Mouse (Mus musculus): ENCODE data around the gene Tmtc1.
A peak's percentile ranks its signal among the peaks of the same experiment; 100 is the strongest.

Gene Tmtc1

DNA sequence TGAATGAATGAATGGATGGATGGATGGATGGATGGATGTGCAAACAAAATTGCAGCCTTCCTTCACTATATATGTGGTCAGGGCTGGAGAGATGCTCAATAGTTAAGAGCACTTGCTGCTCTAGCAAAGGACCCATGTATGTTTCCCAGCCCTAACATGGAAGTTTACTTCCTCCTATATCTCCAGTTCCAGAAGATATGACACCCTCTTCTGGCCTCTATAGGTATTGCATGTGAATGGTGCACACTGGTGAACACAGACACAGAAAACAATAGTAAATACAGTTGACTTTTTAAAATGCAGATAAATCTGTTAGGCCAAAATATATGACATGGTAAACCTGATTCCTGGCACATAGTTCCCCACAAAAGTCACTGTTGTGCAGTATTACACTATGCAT is 73.0 kb downstream of the Tmtc1 start:
- DNase-seq (ENCODE audit: low spot score in 2 of 2) = no peak

DNA sequence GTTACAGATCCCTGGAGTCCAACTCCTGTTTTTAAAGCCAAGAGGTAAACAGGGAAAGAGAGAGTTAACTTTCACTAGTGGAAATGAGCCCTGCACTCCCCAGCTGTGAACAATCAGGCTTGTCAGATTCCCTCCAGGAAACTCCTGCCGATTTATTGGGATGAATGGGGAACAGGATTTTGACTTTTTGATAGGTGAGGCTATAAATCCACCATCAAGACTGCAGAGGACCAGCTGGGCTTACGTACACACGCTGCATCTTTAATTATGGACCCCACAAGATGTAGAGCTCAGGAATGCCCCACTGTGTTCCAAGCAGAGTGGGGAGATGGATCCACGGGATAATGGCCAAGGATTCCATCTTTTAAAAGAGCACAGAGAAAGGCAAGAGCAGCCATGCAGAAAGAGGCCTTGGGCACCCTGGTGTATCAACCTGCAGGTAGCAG is 77.1 kb downstream of the Tmtc1 start:
- DNase-seq (ENCODE audit: low spot score in 2 of 2) = no peak

DNA sequence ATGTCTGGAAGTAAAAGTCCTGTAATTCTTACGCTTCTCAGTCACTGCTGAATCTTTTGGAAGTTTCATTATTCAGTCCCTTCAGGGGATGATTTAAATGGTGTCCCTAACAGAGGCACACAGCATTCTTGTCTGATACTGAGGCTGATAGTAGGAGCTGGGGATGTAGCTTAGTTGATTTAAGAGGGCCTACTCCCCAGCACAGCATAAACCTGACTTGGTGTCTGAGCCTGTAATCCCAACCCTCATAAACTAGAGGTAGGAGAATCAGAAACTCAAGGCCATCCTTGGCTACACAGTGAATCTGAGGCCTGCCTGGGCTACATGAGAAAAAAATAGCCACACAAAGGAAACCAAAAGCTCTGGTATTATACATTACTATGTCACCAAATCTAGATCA is 77.6 kb downstream of the Tmtc1 start:
- DNase-seq (ENCODE audit: low spot score in 2 of 2) = no peak

DNA sequence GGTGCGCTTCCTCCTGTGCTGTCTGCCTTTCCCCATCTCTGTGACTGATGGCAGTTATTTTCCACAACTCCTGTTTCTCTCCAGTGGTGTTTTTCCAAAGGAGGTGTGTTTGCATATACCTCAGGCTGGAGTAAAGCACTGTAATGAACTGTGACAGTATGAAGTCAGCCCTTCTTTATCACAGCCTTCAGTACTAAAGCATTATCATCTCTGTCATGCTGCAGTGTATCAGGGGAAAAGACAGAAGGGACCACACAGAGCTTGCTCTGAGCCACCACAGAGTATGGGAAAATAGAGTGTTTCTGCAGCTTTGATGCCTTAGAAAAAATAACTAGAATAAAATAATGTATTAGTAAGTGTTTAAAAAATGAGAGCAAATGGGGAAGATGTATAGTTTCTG is 81.0 kb downstream of the Tmtc1 start:
- no peak for DNase-seq (ENCODE audit: low spot score in 2 of 2)

DNA sequence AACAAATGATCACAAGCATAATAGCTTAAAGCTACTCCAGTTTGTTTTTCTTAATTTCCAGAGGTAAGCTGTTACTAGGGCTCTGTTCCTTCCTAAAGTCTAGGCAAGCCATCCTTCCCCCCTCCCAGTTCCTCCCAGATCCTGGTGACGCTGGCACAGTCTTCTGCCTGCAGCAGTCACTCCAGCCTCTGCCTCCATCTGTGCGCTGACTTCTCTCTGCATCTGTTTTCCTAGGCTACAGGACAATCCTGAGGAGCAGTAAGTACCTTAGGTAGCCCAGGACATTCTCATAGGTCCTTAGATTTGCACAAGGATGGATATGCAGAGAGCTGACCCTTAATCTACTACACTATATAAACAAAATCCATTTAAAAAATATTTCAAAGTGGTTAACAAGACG is 81.7 kb downstream of the Tmtc1 start:
- DNase-seq (ENCODE audit: low spot score in 2 of 2) = no peak

DNA sequence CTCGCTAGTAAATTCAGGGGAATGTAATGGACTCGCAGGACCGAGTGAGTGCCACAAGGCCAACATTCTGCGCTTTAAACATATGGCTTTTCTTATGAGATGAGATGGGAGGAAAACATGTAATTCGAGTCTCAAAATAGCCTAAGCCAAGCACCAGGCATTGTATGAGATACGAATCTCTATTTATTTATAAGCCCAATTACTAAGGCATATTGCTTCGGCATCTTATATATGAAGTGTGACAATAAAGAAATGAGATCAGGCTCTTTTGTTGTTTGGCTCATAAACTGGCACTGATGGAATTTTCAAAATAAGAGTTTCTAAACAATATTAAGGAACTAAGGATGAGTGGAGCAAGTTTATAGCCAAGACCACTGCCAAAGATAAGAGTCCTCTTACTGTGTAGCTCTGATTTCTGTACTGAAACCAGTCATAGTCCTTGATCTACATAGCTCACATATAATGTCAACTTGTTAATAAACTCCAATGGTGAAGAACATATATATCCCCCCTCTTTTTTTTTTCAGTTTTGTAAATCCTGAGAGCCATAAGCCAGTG is 84.8 kb downstream of the Tmtc1 start:
- DNase-seq (ENCODE audit: low spot score in 2 of 2) = no peak

DNA sequence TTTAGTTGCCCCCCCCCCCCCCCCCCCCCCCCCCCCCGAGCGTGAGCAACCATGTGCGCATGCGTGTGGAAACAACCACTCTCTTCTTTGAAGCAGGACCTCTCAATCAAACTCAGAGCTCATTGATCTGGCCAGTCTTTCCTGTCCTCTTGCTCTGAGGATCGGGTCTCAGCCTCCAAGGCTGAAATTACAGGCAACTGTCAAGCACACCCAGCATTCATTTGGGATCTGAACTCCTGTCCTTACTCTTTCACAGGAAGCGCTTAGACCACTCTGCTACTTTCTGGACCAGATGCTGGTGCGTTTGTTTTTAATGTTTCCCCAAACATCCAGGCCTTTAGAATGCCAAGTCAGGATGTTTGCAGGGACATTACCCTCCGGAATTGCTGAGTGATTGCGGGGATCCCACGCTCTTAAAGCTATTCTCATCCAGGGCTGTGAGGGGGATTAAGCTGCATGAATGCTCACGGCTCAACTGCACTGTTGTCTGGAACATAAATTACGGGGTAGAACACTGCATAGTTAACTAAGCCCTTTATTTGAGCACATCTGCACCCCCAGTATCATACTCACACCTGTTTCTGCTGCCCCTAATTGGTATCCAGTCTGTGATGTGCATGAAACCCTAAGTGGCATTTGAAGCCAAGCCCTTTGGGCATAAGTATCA is 85.5 kb downstream of the Tmtc1 start:
- DNase-seq (ENCODE audit: low spot score in 2 of 2) = no peak

DNA sequence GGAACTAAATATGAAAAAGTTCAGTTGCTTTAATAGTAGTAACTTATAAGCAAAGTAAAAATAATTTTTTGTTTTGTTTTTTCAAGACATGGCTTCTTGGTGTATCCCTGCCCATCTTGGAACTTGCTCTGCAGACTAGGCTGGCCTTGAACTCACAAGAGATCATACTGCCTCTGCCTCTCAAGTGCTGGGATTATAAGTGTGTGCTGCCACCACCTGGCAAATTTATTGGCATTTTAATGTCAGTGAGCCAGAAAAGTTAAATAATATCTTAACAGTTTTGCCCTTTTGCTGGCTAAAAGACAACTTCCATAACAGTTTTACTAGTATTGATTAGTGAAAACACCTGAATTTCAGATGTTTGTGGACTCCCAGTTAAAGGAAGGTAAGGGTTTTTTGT is 88.0 kb downstream of the Tmtc1 start:
- DNase-seq (ENCODE audit: low spot score in 2 of 2) = no peak

DNA sequence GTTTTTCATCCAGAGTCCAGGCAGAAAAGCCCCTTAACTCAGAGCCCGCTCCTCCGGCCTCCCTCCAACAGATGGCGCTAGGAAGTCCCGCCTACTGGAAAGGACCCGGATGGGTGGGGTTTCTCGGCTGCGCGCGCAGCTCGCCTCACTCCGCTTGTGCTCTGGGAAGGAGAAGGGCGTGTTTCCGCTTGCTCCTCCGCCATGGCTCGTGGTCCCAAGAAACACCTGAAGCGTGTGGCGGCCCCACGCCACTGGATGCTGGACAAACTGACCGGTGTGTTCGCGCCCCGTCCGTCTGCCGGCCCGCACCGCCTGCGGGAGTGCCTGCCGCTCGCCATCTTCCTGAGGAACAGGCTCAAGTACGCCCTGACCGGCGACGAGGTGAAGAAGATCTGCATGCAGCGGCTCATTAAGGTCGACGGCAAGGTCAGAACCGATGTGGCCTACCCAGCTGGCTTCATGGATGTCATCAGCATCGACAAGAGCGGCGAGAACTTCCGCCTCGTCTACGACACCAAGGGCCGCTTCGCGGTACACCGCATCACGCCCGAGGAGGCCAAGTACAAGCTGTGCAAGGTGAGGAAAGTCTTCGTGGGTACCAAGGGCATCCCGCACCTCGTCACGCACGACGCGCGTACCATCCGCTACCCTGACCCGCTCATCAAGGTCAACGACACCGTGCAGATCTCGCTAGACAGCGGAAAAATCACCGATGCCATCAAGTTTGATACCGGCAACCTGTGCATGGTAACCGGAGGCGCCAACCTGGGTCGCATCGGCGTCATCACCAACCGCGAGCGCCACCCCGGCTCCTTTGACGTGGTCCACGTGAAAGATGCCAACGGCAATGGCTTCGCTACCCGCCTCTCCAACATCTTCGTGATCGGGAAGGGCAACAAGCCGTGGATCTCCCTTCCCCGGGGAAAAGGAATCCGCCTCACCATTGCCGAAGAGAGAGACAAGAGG is 89.4 kb downstream of the Tmtc1 start:
- DNase-seq (ENCODE audit: low spot score in 2 of 2) = peak; percentile 11 to 33

DNA sequence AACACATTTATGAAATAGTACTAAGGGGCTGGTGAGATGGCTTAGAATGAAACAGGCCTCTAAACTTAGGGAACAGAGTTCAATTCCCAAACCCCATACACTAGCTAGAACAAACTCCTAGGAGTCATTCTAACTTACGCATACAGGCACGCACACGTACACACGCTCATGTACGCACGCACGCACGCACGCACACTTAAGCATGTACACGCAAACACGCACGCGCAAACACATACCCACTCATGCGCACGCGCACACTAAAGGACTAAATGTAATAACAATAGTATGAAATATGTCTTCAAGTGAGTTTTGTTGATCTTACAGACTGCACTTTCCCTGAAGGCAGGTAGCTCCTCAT is 90.1 kb downstream of the Tmtc1 start:
- DNase-seq (ENCODE audit: low spot score in 2 of 2) = no peak

DNA sequence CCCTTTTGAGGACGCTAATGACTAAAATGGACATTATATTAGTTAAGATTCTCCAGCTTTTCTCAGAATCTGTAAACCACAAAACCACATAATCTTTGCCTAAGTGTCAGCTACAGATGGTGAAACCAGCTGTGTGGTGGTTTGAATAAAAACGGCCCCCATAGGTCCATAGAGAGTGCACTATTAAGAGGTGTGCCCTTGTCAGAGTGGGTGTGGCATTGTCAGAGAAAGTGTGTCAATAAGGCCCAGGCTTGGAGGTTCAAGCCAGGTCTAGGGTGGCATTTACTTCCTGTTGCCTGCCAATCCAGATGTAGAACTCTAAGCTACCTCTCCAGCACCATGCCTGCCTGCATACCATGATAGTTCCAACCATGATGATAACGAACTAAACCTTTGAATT is 99.2 kb downstream of the Tmtc1 start:
- no peak for DNase-seq (ENCODE audit: low spot score in 2 of 2)

DNA sequence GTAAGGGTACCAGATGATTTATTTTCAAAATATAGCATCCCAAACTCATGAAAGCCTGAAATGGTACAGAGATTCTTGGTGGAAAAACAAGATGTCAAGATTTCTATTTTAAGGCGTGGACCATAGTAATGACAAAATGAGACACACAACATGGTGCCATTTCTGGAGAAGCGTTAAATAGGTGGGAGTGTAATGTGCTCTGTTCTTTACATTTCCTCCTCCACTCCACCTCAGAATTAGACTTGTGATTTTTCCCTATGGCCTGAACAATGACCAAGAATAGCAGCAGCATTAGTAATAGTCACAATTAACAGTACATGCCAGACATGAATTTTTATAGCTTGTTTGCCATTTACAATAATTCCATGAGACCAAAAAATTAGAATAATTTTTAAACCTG is 102.0 kb downstream of the Tmtc1 start:
- DNase-seq (ENCODE audit: low spot score in 2 of 2) = no peak

DNA sequence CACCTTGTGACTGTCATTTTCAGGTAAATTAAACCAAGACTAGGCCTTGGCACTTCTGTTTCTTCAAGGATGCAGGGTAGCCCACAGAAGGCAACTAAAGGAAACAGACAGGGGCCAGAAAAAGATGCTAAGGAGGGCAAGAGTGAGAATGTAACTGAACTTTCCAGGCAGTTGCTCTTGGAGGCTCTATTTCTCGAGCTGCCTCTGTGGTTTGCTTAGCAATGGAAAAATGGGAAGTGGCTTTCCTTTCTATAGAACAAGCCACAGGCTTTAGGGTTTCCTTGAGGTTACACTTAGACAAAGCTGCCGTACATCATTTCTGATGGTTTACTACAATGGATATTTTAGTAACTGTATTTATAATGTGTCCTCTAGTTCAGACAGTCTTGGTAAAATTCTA is 102.4 kb downstream of the Tmtc1 start:
- no peak for DNase-seq (ENCODE audit: low spot score in 2 of 2)

DNA sequence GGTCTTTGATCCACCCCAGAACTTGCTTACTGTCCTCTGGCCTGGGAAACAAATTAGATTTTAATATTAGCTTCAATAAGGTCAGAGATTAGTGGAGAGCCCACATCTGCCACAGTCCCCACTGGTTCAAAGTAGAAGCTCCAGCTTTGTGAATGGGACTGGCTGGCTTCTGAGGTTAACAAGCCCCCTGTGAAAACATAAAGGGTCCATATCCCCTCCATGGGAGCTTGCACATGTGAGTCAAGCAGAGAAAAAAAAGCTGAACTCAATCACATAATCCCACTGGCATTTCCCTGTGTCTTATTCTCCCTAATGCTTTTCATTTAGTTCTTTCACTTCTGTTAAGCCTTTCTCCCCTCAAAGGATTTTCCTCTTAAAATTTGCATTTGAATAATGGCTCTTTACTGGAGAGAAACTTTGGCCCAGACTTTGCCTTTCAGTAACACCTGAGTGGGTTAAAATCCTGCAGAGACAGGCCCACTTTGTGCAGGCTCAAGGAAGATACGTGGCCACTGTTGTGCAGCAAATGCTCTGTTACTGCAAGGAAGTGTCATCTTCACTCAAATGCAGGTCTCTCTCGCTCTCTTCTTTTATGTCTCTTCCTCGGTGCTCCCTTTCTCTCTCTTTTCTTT is 105.7 kb downstream of the Tmtc1 start:
- DNase-seq (ENCODE audit: low spot score in 2 of 2) = no peak

DNA sequence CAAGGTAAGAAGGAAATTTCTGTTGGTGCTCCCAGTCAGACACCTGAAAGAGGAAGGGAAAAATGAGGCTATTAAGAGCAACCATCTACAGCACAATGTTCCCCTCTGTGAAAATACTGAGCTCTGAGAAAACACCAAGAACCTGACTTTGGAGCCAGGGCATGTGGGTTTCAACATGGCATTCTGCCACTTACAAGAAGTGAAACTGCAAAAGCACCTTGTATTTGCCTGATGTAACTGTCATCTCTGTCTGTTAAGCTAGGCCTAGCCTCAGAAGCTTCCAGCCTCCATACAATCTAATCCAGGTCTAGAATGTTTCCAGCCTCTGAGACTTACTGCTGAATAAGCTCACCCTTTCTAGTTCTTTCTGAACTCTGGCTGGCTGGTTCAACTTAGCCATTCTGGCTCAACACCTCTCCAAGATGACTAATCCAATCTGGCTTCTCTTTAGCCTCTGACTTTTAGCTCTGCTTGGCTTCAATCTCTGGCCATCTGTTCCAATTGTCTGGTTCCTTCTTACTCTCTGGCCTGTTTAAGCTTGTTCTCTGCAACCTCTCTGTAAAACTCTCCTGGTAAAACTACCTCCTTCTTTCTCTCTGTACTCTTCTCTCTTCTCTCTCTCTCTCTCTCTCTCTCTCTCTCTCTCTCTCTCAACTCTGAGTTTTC is 107.8 kb downstream of the Tmtc1 start:
- no peak for DNase-seq (ENCODE audit: low spot score in 2 of 2)

DNA sequence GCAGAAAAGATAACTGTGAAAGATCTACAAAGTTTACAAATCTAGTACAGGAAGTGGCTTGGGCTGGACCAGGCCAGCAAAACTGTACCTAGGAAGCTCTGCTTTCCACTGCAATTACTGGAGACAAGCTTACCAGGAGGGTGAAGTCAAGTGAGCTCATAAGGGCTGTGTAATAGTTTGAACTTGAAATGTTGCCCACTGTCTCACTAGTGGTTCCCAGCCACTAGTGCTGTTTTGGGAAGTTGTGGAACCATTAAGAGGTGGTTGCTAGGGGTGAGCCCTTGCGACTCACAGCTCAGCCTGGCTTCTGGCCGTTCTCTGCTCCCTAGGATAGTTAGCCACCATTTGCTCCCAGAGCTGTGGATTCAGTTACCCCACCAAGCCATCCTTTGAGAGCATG is 112.3 kb downstream of the Tmtc1 start:
- DNase-seq (ENCODE audit: low spot score in 2 of 2) = no peak

DNA sequence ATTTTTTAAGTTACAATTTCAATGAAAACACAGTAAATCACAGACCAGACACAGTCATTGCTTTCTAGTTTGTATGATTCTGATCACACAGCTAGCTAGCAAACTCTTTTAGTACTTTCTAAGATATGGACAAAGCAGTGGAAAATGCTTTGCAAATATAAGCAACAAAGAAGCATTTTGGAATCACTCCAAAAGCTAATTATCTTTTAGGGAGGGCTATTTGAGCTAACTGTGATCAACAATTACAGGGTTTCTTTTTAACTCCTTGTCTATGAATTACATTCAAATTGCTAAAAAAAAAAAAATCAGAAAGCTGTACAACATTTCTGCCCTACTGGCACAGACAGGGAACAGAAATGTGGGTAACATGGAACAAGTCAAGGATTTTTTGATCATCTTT is 114.2 kb downstream of the Tmtc1 start:
- DNase-seq (ENCODE audit: low spot score in 2 of 2) = no peak

DNA sequence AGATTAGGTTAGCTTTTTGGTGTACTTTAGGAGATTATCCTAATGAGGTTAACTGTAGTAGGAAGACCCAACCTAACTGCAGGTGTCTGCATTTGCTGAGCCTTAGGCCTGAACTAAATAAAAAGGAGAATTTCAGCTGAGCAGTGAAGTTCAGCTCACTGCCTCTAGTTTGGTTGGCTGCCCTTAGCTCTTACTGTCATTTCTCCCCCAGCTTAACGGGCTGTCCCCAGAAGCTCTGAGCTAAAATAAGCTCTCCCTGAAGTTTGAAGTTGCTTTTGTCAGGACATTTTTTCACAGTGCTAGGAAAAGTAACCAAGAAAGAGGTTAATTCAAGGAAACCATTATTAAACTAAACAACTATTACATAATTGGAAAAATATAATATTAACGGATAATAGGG is 115.3 kb downstream of the Tmtc1 start:
- DNase-seq (ENCODE audit: low spot score in 2 of 2) = no peak

DNA sequence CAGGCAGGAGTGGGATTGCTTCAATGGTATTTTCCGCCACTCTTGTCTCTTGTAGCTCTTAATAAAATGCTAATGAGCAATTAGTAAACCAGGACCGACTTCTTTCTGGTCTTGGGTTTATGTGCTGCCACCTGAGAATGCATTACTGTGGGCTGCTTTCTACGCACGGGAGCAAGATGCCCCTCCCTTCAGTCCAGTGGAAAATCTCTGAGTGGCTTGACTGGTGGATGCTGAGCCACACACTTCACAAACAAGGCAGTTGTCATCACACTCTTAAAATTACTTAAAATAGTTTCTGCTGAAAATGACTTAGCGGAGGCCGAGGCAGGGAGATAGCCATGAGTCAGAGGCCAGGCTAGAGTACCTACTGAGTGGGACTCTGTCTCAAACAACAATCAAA is 116.1 kb downstream of the Tmtc1 start:
- DNase-seq (ENCODE audit: low spot score in 2 of 2) = no peak

DNA sequence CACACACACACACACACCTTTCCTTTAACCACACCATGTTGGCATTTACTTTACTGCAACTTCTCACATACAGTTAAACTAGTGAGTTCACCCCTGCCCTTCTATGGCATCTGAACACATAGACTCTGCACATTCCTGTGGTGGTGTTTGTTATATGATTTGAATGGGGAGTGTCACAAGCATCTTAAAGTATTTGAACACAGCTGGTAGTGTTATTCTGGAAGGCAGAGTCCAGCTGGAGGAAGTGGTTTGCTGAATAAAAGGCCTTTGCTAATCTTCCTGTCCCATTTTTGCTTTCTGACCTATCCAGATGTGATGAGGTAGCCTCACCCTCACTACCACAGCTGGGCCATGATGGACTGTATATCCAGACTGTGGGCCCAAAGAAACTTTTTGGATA is 125.5 kb downstream of the Tmtc1 start:
- no peak for DNase-seq (ENCODE audit: low spot score in 2 of 2)

DNA sequence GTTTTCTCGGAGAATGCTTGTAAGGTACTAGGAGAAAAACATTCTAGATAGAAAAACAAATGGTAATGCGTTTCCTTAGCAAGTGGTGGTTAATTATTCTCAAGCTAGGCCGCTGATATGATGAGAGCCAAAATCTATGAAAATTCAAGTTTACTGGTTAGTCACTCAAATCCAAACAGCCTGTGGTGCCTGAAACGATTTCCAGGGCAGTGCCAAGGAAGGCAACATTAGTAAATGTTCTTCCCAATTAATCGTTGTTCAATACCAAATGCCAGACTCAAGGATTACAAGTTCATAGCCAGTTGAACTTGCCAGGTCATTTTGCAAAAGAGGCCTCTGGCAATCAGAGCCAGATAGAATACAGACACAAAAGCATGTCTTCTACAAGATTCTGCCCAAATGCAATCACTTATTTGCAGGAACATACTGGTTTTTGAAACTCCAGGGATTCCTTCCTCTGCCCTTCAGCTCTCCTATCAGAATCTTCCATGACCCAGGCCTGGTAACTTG is 128.6 kb downstream of the Tmtc1 start:
- DNase-seq (ENCODE audit: low spot score in 2 of 2) = no peak

DNA sequence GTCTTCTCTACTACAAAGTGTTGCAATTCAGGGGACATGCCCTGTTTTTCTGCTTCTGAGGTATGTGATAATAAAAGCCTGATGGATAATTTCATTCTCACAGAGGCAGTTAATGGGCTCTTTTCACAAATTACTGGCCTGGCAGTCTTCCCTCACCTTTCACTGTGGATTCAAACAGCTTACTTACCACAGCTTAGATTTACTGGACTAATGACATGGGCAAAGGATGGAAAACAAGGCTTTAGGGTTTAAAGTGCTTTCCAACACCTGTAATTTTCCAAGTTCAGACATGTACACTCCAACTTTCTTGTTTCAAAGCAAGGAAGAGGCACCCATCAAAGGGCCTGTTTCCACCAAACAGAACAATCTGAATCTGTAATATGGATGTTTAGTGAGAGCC is 129.1 kb downstream of the Tmtc1 start:
- no peak for DNase-seq (ENCODE audit: low spot score in 2 of 2)
